Mouse (Mus musculus): ENCODE measurements around the gene Sipa1l3.

- no peak for TF ChIP-seq EP300 (optimal IDR thresholded peaks at IDR 0.05)
- TF ChIP-seq CTCF (IDR thresholded peaks at IDR 0.05; ENCODE audit: low read depth), result no peak
Observed at GRCm38 (mm10) chr7:29561046-29561445, 42.6 kb upstream of the Sipa1l3 start.

Data from stomach, postnatal 0 days (tissue).